Mouse (Mus musculus): ENCODE measurements at regions not wholly inside any gene's neighbourhood (a gene's known extent, or its start where the extent isn't known, plus 50 kb on each side); places are given as distances from the start of the nearest gene placed in this dataset.

DNA sequence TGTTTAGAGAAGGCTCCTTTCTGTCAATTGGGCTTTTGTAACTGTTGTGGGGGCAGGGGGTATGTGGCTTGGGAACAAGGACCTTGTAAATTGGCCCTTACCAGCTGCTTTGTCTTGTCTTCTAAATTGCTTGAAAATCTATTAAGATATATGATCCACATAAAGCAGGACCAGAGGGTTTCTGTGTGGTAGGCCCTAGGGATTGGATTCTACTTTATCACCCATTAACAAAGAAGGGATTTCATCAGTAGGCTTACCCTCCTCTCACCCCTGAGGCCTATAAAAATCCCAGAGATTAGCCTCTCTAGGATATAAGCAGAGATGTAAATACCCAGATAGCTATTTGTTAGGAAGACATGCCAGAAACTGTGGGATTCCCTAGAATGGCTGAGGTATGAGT is 132.3 kb upstream of the Chl1 start:
- TF ChIP-seq POLR2A (IDR thresholded peaks at IDR 0.05; ENCODE audit: low read depth, low read length) = no peak
- no peak for TF ChIP-seq CTCF (conservative IDR thresholded peaks at IDR 0.05; ENCODE audit: insufficient read depth, insufficient read length, low read depth, low read length)
